Mouse (Mus musculus): Measurements from ENCODE around the gene Mdn1.

DNA sequence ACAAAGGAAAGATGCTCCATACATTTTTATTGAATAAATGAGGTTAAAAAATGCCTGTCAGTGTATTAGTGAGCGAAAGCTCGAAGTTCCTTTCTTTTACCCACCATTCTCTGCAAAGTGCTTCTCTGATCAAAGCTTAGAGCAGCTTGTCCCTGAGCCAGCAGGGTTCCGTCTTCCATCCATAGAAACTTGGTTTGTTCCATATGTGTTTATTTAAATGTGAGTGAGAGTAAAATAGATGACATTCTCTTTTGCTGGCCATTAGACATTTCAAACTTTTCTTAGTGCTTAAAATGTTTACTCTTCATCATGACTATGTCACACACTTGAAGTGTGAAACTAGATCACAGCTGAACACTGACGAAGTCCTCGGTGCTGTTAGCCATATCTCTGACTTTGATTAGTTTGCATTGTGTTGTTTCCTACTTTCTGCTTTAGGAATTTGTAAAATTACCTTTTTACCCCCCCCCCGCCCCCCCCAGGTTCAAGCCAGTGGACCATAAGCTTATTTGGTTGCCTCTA lies 26.2 kb downstream of the Mdn1 start:
- TF ChIP-seq CTCF (IDR thresholded peaks at IDR 0.05; ENCODE audit: low read depth): no peak
- no peak for TF ChIP-seq EP300 (IDR thresholded peaks at IDR 0.05; ENCODE audit: low read depth)
